Mouse (Mus musculus): Measurements from ENCODE around the gene Atf7.
"Not testable (repeated sequence)": the region's sequence is repeated elsewhere in the genome, so short reads cannot be mapped to it uniquely, and the experiment has no call there.

- TF ChIP-seq POLR2A (IDR thresholded peaks at IDR 0.05; ENCODE audit: low read depth, low read length); CTCF (conservative IDR thresholded peaks at IDR 0.05; ENCODE audit: insufficient read depth, insufficient read length, low read depth, low read length): not testable (repeated sequence)
Measured at GRCm38 (mm10) chr15:102662601-102663000, 37.3 kb upstream of the Atf7 start.

Data from kidney, adult 2 months (tissue).